Mouse (Mus musculus): ENCODE results near the gene Cep128.
"Not testable (repeated sequence)": the region's sequence is repeated elsewhere in the genome, so short reads cannot be mapped to it uniquely, and the experiment has no call there.

Gene Cep128

DNA sequence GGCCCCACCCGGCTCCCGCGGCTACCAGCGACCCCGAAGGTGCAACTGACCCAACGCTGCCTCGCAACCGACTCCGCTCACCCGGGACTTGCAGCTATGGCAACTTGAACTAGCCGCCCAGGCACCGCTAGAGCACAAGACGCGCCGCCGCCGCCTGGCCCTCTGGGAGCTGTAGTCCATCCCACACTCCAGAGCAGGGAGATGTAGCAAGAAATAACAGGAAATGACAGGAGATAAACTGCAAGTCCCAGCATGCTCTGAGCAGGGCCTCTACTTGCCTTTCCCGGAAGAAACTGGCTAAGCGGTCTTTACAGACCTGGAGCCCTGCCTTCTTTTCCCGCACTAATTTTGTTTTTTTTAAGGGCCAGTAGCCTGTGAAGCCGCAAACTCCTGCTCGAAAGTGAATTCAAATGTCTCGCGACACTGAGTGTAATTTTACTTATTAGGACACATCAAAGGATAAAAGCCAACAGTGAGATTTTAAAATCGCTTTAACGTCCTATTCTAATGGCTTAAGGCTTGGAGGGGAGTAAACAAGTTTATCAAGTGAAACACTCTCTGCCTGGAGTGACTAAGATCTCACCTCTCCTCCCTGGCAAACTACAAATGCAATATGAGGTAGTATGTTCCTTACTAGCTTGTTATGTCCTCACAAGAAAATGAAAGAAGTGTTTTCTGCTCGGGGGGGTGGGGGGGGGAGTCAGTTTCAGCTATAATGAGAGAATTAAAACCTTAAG lies at the start of gene Cep128, which contains the start of gene Tshr:
TSS of gene Cep128 (minus strand) at position 129 of the 737 bp plus-strand sequence.
TSS of gene Tshr (plus strand) at position 283 of the 737 bp plus-strand sequence.
- peak; percentile 89 for DNase-seq

DNA sequence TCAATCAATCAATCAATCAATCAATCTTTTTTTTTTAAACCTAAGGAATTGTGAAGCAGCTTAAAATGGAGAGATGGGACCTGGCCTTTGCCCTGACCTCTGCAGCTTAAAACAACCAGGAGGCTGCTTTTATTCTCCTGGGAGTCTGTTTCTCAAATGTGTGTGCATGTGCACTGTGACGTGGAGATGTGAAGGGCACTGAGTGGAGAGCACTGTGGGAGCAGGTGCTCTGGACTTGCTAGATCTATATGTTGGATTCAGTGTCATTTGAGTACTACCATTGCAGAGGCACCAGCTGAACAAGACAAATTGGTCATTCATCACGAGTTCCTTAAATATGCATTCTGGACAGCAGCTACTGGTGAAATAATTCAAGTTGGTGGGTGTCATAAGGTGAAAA lies 42.9 kb upstream of the Cep128 start:
- DNase-seq, result no peak

GRCm38 (mm10) chr12:91426499-91426898 lies 42.3 kb upstream of the Cep128 start:
- DNase-seq, result no peak

GRCm38 (mm10) chr12:91423125-91423820 lies 39.1 kb upstream of the Cep128 start:
- DNase-seq, result peak; percentile 21

DNA sequence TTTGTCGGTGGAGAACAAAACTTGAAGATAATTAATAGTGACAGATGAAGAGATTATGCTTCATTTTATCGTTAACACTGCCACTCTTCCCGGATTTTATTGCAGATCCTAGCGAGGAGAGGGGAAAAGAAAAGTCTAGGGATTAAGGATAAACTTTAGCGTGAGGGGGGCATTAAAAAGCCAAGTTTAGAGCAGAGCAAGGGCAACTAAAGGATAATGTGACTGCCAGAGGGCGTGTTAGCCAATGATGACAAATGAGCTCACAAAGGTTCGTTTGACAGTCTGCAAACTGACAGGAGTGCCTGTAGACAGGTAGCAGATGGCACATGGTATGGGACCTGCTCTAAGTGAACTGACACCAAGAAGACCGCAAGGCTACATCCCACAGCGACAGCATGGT lies 37.1 kb upstream of the Cep128 start:
- DNase-seq, result no peak

DNA sequence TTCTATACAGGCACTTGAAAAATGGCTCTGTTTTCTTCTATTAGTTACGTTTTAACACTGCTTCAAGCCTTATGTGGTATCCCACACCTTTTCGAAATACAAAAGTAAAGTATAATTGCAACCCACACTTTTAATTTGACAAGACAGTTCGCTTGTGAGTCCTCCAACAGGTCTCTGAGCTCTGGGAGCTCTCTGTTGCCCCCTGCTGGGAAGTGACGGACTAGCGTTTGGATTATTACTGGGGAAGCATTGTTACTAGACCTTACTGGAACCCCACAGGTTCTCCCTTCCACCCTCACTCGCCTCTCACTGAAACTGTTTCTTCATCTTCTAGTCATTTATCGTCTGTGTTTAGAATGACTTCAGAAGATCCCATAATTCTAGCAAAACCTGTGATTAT lies 34.6 kb upstream of the Cep128 start:
- DNase-seq, result peak; percentile 73

GRCm38 (mm10) chr12:91416828-91417227 lies 32.6 kb upstream of the Cep128 start:
- no peak for DNase-seq

DNA sequence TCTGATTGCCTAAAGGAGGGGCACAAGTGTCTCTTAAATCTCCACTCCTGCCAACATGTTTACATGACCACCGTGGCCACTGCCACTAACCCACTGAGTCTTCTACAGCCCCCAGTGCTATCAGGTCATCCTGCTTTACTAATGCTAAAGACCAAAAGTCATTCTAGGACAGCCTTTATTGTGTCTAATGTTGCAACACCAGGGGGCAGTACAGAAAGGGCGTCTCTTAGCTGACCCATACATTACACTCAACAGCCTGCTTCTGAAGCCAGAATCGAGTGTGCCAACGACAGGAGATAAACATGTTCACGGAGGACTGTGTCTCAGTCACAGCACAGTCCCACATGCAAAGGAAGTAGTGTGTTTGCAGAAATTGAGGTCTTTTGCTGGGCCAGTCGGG lies 30.9 kb upstream of the Cep128 start:
- no peak for DNase-seq

- DNase-seq, result no peak
Measured at GRCm38 (mm10) chr12:91412461-91413182, 28.4 kb upstream of the Cep128 start.

- DNase-seq, result no peak
Measured at GRCm38 (mm10) chr12:91410306-91410705, 26.1 kb upstream of the Cep128 start.

DNA sequence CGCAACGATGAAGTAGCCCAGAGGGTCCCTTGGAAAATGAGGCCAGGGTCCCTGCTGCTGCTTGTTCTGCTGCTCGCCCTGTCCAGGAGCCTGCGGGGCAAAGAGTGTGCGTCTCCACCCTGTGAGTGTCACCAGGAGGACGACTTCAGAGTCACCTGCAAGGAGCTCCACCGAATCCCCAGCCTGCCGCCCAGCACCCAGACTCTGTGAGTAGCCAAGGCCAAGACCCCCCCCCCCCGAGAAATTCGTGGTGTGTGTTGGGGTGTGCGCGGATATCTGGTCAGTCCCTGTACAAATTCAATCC lies 16.8 kb upstream of the Cep128 start:
- no peak for DNase-seq

- DNase-seq, result peak; percentile 66
Measured at GRCm38 (mm10) chr12:91400232-91401048, 16.2 kb upstream of the Cep128 start.

DNA sequence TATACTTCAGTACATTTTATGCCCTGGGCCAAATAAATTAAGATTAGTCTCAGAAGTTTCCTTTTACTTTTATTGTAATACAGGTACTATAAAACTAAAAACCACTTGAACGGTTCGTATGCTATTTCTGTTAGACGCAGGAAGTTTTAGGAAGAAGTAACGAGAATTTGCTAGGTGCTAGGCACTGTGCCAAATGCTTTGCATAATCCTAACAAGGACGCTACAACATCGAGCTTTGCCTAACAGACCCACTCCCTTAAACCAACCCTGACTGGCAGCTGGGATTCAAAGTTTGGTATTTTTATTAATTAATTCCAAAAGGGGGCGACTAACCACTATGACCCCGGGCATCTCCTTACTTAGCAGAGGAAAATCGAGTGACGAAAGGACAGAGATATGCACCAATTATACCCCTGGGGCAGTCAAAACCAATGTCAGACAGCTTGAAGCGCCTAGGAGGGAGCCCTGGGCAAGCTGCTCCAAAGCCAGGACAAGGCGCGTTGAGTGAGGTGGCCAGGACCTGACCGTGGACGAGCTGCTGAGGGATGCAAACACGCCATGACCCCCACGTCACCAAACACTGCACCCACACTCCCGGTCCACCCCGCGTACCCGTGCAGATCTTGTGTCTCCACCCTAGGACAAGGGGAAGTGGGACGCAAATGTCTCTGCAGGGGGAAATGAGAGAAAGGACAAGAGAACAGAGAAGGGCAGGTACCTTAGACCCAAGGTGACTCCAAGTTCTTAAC lies 519 bp downstream of the Cep128 start:
- DNase-seq, result peak; percentile 1

GRCm38 (mm10) chr12:91369173-91369572 lies 15.0 kb downstream of the Cep128 start:
- DNase-seq, result no peak

- DNase-seq, result no peak
Measured at GRCm38 (mm10) chr12:91353783-91354182, 30.4 kb downstream of the Cep128 start.

- DNase-seq, result not testable (repeated sequence)
Measured at GRCm38 (mm10) chr12:91338656-91339055, 45.6 kb downstream of the Cep128 start.

DNA sequence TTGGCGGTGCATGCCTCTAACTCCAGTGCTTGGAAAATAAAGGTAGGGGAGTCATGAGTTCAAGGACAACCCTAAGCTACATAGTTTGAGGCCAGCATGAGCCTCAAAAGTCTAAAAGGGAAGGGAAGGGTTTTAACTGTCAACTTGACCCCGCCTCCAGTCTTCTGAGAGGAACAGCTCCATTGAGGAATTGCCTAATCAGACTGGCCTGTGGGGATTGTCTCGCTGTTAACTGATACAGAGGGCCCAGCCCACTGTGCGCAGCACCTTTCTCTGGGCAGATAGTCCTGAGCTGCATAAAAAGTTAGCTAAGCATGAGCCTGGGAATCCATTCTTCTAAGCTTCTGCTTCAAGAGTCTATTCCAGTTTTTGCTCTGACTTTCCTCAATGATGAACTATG lies 56.7 kb downstream of the Cep128 start:
- no peak for DNase-seq

GRCm38 (mm10) chr12:91326104-91326503 lies 58.1 kb downstream of the Cep128 start:
- peak; percentile 39 for DNase-seq

- no peak for DNase-seq
Measured at GRCm38 (mm10) chr12:91315026-91315425, 69.2 kb downstream of the Cep128 start.

- DNase-seq, result no peak
Measured at GRCm38 (mm10) chr12:91313974-91314587, 70.1 kb downstream of the Cep128 start.

DNA sequence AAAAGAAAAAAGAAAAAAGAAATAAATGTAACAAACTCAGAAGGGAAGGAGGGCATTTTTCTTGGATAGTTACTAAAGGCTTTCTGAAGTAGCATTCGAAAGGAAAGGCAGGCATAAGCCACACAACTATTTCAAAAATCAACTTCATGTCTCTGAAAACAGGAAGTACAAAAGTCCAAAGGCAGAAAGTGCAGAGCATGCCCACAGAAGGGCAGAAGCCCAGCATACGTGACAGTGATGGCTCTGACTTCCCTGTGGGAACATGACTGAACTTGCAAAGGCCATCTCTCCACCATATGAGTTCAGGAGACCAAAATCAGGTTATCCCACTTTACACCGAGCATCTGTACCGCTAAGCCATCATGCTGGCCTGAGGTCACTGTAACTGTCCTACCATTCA lies 71.6 kb downstream of the Cep128 start:
- no peak for DNase-seq

DNA sequence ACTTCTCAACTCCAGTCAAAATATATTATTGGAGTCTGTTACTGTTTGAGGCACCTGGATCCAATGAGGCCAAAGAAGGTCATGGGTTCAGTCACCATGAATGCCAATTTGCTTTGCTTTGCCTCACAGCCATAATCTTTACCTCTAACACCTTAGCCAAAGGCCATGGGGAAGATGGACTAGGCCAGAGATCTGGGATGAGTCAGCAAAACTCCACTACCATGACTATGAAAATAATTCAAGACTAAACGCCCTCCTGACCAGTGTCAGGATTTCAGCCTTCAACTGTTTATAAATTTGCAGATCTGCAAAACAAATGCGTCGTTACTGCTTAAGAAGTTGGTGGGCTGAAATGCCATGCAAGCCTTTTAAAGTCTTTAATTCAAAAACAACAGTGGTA lies 76.5 kb downstream of the Cep128 start:
- DNase-seq, result no peak

Data from lung, postnatal 14 days (tissue).